Mouse (Mus musculus) midbrain, postnatal 0 days (tissue): ENCODE measurements at regions not wholly inside any gene's neighbourhood (a gene's known extent, or its start where the extent isn't known, plus 50 kb on each side); places are given as distances from the start of the nearest gene placed in this dataset.

Experiments used
- ATAC-seq: fragments of 200-750 bp; cut with Nextera tagmentation; 2 replicates; pipeline ENCODE4 v1.8.0; 2017; ENCODE audit warnings: moderate number of reproducible peaks, mild to moderate bottlenecking, moderate TSS enrichment, moderate library complexity; ENCODE audit not compliant: low FRiP score
- DNase-seq: peaks from one replicate; pipeline ENCODE4 v3.0.0-alpha.2; 2015; ENCODE audit warnings: low spot score
- H3K27ac ChIP-seq: fragments of 300-500 bp; sonication (generic); 2 replicates; pipeline ENCODE4 v1.5.1; 2014; ENCODE audit warnings: low read depth, mild to moderate bottlenecking, low read length, mixed read lengths
- H3K27me3 ChIP-seq: fragments of 300-500 bp; sonication (generic); 2 replicates; pipeline ENCODE4 v1.6.1; 2014; ENCODE audit warnings: low read length, control low read depth, mixed read lengths; ENCODE audit not compliant: insufficient read depth
- H3K36me3 ChIP-seq: fragments of 300-500 bp; sonication (generic); 2 replicates; pipeline ENCODE4 v1.6.1; 2014; ENCODE audit warnings: low read length, control low read depth, mixed read lengths; ENCODE audit not compliant: insufficient read depth
- H3K4me1 ChIP-seq: fragments of 300-500 bp; sonication (generic); 2 replicates; pipeline ENCODE4 v1.6.1; 2014; ENCODE audit warnings: mild to moderate bottlenecking, control low read depth, antibody characterized with exemption, low read length, mixed read lengths; ENCODE audit not compliant: insufficient read depth
- H3K4me2 ChIP-seq: fragments of 300-500 bp; sonication (generic); 2 replicates; pipeline ENCODE4 v1.6.1; 2014; ENCODE audit warnings: low read depth, mild to moderate bottlenecking, low read length, mixed read lengths; ENCODE audit not compliant: poor library complexity, severe bottlenecking
- H3K4me3 ChIP-seq: fragments of 300-500 bp; sonication (generic); 2 replicates; pipeline ENCODE4 v1.5.1; 2014; ENCODE audit warnings: low read depth, mild to moderate bottlenecking, low read length, moderate library complexity
- H3K9ac ChIP-seq: fragments of 300-500 bp; sonication (generic); replicated peaks from 2 replicates; pipeline ENCODE4 v1.6.1; 2014; ENCODE audit warnings: mild to moderate bottlenecking, low read length, moderate library complexity, mixed read lengths; ENCODE audit not compliant: poor library complexity, severe bottlenecking
- H3K9me3 ChIP-seq: fragments of 300-500 bp; sonication (generic); 2 replicates; pipeline ENCODE4 v1.6.1; 2016; ENCODE audit warnings: low read length, control low read depth
- CTCF ChIP-seq: IDR thresholded peaks from 2 replicates; pipeline ENCODE4 v1.5.1; 2016; ENCODE audit warnings: antibody characterized with exemption, mild to moderate bottlenecking
- WGBS: fragments of 180-500 bp; shearing (Covaris S2); extraction: QIAGEN DNeasy Blood & Tissue Kit; methylation state at CpG from one replicate; pipeline ENCODE4 v1.1.7; 2014; 5-methylcytosine and 5-hydroxymethylcytosine counted together

GRCm38 (mm10) chr5:44383049-44383448 lies 156.6 kb upstream of the Tapt1 start:
- Histone ChIP-seq H3K27ac (no peak overlapping the region), H3K27me3 (no peaks in the 10 kb centered on the region), H3K4me3 (no peak overlapping the region), H3K9me3 (no peaks in the 10 kb centered on the region), H3K4me2 (no peak overlapping the region), H3K36me3 (no peaks in the 10 kb centered on the region), H3K9ac (no peak overlapping the region), H3K4me1 (no peaks in the 10 kb centered on the region)
- ATAC-seq (no peak), DNase-seq (no peak)
- TF ChIP-seq CTCF = no peak

DNA sequence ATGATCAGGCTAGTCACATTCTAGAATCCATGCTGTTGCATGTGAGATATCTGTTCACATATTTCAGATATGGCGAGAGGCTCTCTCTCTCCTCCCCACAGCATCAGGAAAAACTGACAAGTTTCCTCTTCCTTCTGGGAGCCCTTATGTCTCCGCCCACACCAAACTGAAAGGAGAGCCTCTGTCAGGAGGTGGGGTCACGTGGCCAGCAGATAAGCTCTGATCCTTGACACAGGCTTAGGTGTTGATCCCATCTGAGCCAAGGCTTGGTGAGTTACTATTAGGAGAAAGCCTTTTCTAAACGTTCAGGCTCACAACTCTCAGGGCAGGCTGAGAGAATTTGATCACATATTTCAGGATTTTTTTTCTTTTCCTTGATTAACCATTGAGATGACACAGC lies 143.6 kb upstream of the Tapt1 start:
- H3K27ac ChIP-seq = no peak overlapping the region
- no peaks in the 10 kb centered on the region for H3K36me3 ChIP-seq
- no peak for DNase-seq
- ATAC-seq = no peak
- H3K27me3 ChIP-seq = no peaks in the 10 kb centered on the region
- H3K9ac ChIP-seq = no peak overlapping the region
- H3K4me3 ChIP-seq = no peak overlapping the region
- no peak overlapping the region for H3K4me2 ChIP-seq
- H3K9me3 ChIP-seq = no peaks in the 10 kb centered on the region
- no peak for TF ChIP-seq CTCF
- H3K4me1 ChIP-seq = no peaks in the 10 kb centered on the region
- WGBS = 28% methylated on average over 4 of the region's 4 CpGs

DNA sequence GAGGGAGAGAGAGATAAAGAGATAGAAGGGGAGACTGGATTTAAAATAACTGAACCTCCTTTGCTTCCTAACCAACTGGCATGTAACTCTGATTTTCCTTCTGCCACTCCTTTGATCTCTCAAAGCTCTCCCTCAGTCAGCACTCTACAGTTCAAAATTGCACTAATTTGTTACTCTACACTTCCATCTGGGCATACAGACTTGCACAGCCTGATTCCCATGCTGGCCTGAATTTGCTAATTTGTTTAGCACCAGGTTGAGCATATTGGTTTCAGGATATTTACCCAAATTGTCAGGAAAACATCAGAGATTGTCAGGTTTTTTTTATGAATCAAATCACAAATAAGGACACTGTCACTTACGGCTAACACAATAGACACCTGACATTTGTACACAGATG lies 125.9 kb upstream of the Tapt1 start:
- 86% methylated on average over 1 of the region's 1 CpGs for WGBS
- Histone ChIP-seq H3K4me2 (no peak overlapping the region), H3K27ac (no peak overlapping the region), H3K9ac (no peak overlapping the region), H3K27me3 (no peaks in the 10 kb centered on the region), H3K4me3 (no peak overlapping the region), H3K4me1 (no peaks in the 10 kb centered on the region), H3K9me3 (no peaks in the 10 kb centered on the region), H3K36me3 (no peaks in the 10 kb centered on the region)
- no peak for TF ChIP-seq CTCF
- ATAC-seq (no peak), DNase-seq (no peak)

DNA sequence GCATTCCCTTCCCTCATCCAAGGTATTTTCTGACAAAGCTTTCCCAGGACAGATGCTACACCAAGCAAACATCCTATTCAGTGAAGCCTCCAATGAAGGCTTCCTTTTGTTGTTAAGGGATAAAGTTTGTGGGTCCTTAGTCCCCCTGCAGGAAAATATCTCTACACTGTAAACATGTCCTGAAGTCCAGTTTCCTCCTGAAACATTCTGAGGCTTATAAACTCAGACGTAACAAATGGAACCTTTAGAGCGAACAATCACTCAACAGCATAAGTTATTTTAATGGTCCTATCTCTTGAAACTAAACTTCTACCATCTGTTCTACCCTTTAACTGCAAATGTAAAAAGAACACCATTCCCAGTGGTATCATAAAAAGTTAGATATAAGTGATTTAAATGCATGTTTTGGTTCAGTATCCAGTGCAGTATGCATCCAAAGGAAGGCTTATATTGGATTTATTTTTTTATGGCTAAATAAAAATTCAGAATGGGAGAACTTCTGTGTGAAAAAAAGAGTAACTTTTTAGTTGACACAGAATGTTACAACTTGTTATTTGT lies 115.1 kb upstream of the Tapt1 start:
- ATAC-seq (no peak), DNase-seq (no peak)
- H3K9ac ChIP-seq = no peak overlapping the region
- no peak overlapping the region for H3K27ac ChIP-seq
- H3K4me2 ChIP-seq = no peak overlapping the region
- H3K36me3 ChIP-seq = no peaks in the 10 kb centered on the region
- H3K4me1 ChIP-seq = no peaks in the 10 kb centered on the region
- H3K9me3 ChIP-seq = no peaks in the 10 kb centered on the region
- WGBS = 96% methylated on average over 2 of the region's 2 CpGs
- H3K4me3 ChIP-seq = no peak overlapping the region
- TF ChIP-seq CTCF = no peak
- no peaks in the 10 kb centered on the region for H3K27me3 ChIP-seq

- Histone ChIP-seq H3K9ac (no peak overlapping the region), H3K27ac (no peak overlapping the region), H3K4me1 (no peaks in the 10 kb centered on the region), H3K36me3 (no peaks in the 10 kb centered on the region), H3K27me3 (no peaks in the 10 kb centered on the region), H3K4me2 (no peak overlapping the region), H3K9me3 (no peaks in the 10 kb centered on the region), H3K4me3 (no peak overlapping the region)
- DNase-seq (no peak), ATAC-seq (no peak)
- WGBS = 91% methylated on average over 4 of the region's 4 CpGs
- no peak for TF ChIP-seq CTCF
These were observed 112.2 kb upstream of the Tapt1 start for GRCm38 (mm10) chr5:44338662-44339061.

GRCm38 (mm10) chr5:44335756-44336155 lies 109.3 kb upstream of the Tapt1 start:
- no peak overlapping the region for H3K4me3 ChIP-seq
- H3K27ac ChIP-seq = no peak overlapping the region
- DNase-seq (no peak), ATAC-seq (no peak)
- H3K4me2 ChIP-seq = no peak overlapping the region
- H3K9ac ChIP-seq = no peak overlapping the region
- no peak for TF ChIP-seq CTCF
- no peaks in the 10 kb centered on the region for H3K4me1 ChIP-seq
- WGBS = 92% methylated on average over 5 of the region's 5 CpGs
- no peaks in the 10 kb centered on the region for H3K9me3 ChIP-seq
- no peaks in the 10 kb centered on the region for H3K27me3 ChIP-seq
- no peaks in the 10 kb centered on the region for H3K36me3 ChIP-seq
